Mouse (Mus musculus) kidney, adult 2 months (tissue): ENCODE measurements around the gene Hist1h3i. TPM values are rescaled to one million over a fixed set of nuclear protein-coding genes. Genes with fewer than 3 reads are reported as not detected.
A peak's percentile ranks its signal among the peaks of the same experiment; 100 is the strongest.
"Not testable (repeated sequence)": the region's sequence is repeated elsewhere in the genome, so short reads cannot be mapped to it uniquely, and the experiment has no call there.

Experiments used
- DNase-seq: peaks from one replicate; pipeline ENCODE4 v3.0.0; 2021
- H3K27ac ChIP-seq: fragments of 200-500 bp; 2 replicates; pipeline ENCODE4 v1.5.1; 2012; ENCODE audit warnings: low read depth, low read length, control low read depth, inconsistent platforms; ENCODE audit not compliant: insufficient read depth
- H3K27me3 ChIP-seq: fragments of 200-500 bp; replicated peaks from 2 replicates; pipeline ENCODE4 v1.6.1; 2012; ENCODE audit warnings: mild to moderate bottlenecking, moderate library complexity, low read length, inconsistent platforms; ENCODE audit not compliant: control insufficient read depth, insufficient read depth
- H3K36me3 ChIP-seq: fragments of 200-500 bp; 2 replicates; pipeline ENCODE4 v1.6.1; 2012; ENCODE audit warnings: mild to moderate bottlenecking, moderate library complexity, low read length, inconsistent platforms; ENCODE audit not compliant: control insufficient read depth, insufficient read depth
- H3K4me1 ChIP-seq: fragments of 200-500 bp; 2 replicates; pipeline ENCODE4 v1.6.1; 2011; ENCODE audit warnings: low read length; ENCODE audit not compliant: control insufficient read depth, insufficient read depth
- H3K4me3 ChIP-seq: fragments of 200-500 bp; 2 replicates; pipeline ENCODE4 v1.5.1; 2011; ENCODE audit warnings: mild to moderate bottlenecking, low read depth, low read length, control low read depth; ENCODE audit not compliant: insufficient read depth
- CTCF ChIP-seq: fragments of 200-500 bp; conservative IDR thresholded peaks from 2 replicates; pipeline ENCODE4 v1.5.1; 2011; ENCODE audit warnings: low read depth, mild to moderate bottlenecking, control low read depth, low read length, moderate library complexity, mixed read lengths; ENCODE audit not compliant: insufficient read depth, insufficient read length
- POLR2A ChIP-seq: fragments of 200-500 bp; IDR thresholded peaks from one replicate; pipeline ENCODE4 v1.6.1; 2011; ENCODE audit warnings: low read depth, low read length, control low read depth
- WGBS: fragments of 180-500 bp; shearing (Covaris S2); methylation state at CpG from one replicate; pipeline ENCODE4 v1.1.7; 2018; 5-methylcytosine and 5-hydroxymethylcytosine counted together
- polyA plus RNA-seq: library from polyadenylated mRNA; depleted of rRNA; stranded (reverse); fragments of >200 nt; gene quantifications from 2 replicates; pipeline ENCODE4 v1.2.3, GENCODE M21; 2012

Hist1h3i gene
- polyA plus RNA-seq, 1 experiment = 1.1 TPM

DNA sequence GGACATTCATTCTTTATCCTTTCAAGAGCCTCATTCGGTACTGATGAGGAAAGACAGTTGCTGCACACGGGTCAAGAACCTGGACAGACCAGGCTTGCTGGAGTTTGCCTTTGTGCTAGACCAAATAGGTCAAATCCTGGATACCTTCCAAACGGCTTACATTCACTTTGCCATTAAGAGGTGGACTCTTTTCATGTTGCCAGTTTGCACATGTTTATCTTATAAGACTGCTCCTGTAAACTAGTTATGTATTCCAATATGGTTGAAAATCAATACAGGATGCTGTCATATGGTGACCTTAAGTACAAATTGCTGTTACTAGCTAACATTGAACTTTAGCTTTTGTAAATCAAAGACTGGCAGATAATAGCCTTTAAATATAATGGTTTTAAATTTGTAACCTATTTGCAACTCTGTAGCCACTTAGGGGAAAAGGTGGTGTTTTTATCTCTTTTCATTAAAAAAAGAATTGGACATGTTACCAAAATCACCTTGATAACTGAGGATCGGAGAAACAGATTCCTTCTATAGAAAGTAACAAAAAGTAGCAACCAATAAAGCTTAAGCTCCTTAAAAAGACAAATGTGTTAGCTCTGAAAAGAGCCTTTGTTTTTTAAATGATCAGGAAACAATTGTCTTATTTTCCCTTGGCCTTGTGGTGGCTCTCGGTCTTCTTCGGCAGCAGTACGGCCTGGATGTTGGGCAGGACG is 3.2 kb upstream of the Hist1h3i start:
- WGBS = 21% methylated on average over 8 of the region's 8 CpGs
- H3K4me1 ChIP-seq = no peaks in the 10 kb centered on the region
- DNase-seq = no peak
- no peaks in the 10 kb centered on the region; the same call in none of the 2 replicates for H3K27me3 ChIP-seq
- H3K27ac ChIP-seq = no peak overlapping the region
- H3K36me3 ChIP-seq = no peaks in the 10 kb centered on the region
- H3K4me3 ChIP-seq = no peak overlapping the region
- TF ChIP-seq POLR2A (no peak), CTCF (no peak)

GRCm38 (mm10) chr13:21784311-21784710 is 1.1 kb upstream of the Hist1h3i start:
- DNase-seq = no peak
- WGBS = 58% methylated on average over 6 of the region's 6 CpGs
- Histone ChIP-seq H3K4me3 (no peak overlapping the region), H3K27me3 (no peaks in the 10 kb centered on the region; the same call in none of the 2 replicates), H3K36me3 (no peaks in the 10 kb centered on the region), H3K27ac (no peak overlapping the region), H3K4me1 (no peaks in the 10 kb centered on the region; the same call in 1 of the 2 replicates)
- TF ChIP-seq CTCF (no peak), POLR2A (no peak)

- H3K4me3 ChIP-seq = no peak overlapping the region
- no peak overlapping the region for H3K27ac ChIP-seq
- 6% methylated on average over 9 of the region's 9 CpGs for WGBS
- no peaks in the 10 kb centered on the region; the same call in none of the 2 replicates for H3K27me3 ChIP-seq
- no peaks in the 10 kb centered on the region; the same call in 1 of the 2 replicates for H3K4me1 ChIP-seq
- H3K36me3 ChIP-seq = no peaks in the 10 kb centered on the region
- no peak for TF ChIP-seq CTCF
- no peak for DNase-seq
These were observed 578 bp upstream of the Hist1h3i start for GRCm38 (mm10) chr13:21783734-21784161.

DNA sequence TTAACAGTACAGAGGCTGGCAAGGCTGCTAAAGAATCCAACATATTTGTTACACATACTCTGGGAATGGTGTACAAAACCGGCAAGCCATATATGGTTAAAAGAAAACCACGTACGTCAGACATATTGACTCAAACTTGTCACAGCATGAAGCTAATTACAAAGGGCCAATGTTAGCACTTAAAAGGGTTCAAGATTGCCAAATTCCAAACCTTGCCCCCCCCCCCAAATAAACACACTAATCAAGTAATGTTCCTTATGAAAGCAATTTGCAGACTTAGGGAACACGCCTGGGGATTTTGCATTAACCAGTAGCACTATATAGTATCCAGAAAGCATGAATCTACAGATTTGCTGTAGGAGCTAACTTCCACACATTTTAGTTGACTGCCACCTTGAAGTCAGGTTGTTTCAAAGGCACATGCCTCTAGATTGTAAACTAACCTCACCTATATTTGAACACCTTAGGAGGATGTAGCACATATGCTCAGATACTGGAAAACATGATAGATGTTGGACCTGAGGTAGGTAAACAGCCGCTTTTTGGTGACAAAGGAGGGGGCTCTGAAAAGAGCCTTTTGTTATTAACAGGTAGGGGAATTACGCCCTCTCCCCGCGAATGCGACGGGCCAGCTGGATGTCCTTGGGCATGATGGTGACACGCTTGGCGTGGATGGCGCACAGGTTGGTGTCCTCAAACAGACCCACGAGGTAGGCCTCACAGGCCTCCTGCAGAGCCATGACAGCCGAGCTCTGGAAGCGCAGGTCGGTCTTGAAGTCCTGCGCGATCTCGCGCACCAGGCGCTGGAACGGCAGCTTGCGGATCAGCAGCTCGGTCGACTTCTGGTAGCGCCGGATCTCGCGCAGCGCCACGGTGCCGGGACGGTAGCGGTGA is 562 bp downstream of the Hist1h3i start:
- not testable (repeated sequence) for DNase-seq, H3K27me3 ChIP-seq, H3K27ac ChIP-seq, H3K36me3 ChIP-seq, H3K4me1 ChIP-seq
- H3K4me3 ChIP-seq = peak overlapping the region; percentile 42; the same call in 1 of the 2 replicates
- WGBS = 6% methylated on average over 23 of the region's 35 CpGs

- H3K4me1 ChIP-seq = no peaks in the 10 kb centered on the region; the same call in 1 of the 2 replicates
- H3K27me3 ChIP-seq = no peaks in the 10 kb centered on the region; the same call in none of the 2 replicates
- WGBS = 95% methylated on average over 1 of the region's 1 CpGs
- TF ChIP-seq POLR2A (no peak), CTCF (no peak)
- no peak overlapping the region for H3K27ac ChIP-seq
- no peak overlapping the region for H3K4me3 ChIP-seq
- no peaks in the 10 kb centered on the region for H3K36me3 ChIP-seq
- no peak for DNase-seq
These were observed 1.5 kb downstream of the Hist1h3i start for GRCm38 (mm10) chr13:21781639-21782038.

GRCm38 (mm10) chr13:21781021-21781555 is 2.1 kb downstream of the Hist1h3i start:
- TF ChIP-seq POLR2A (no peak), CTCF (no peak)
- H3K36me3 ChIP-seq = no peaks in the 10 kb centered on the region
- no peak overlapping the region for H3K27ac ChIP-seq
- no peaks in the 10 kb centered on the region; the same call in none of the 2 replicates for H3K27me3 ChIP-seq
- H3K4me1 ChIP-seq = no peaks in the 10 kb centered on the region; the same call in 1 of the 2 replicates
- no peak for DNase-seq
- WGBS = 55% methylated on average over 6 of the region's 6 CpGs
- no peak overlapping the region for H3K4me3 ChIP-seq
